Mouse (Mus musculus) mouse embryonic stem cell (cell line): ENCODE results near the gene Them7.

ENCODE experiments used
- in situ Hi-C, 2 experiments: fragments of 300-500 bp; cut with MboI; formaldehyde crosslinking; loops; 1 replicate in 1 of 2; 3 replicates in 1 of 2; pipeline ENCODE4 v1.14.3; 2019 to 2020; ENCODE audit warnings: low sequenced_read_pairs in 2 of 2, low pct_unique_long_range_greater_than_20kb in 1 of 2, mixed read lengths in 1 of 2; ENCODE audit not compliant: unreplicated experiment in 1 of 2

Gene Them7

GRCm38 (mm10) chr2:105224134-105224986, at the start of gene Them7:
Gene Them7, plus strand, starts transcription at chr2:105224320.
- in situ Hi-C loops, result no loop called here

GRCm38 (mm10) chr2:105178871-105179270, 45.2 kb upstream of the Them7 start:
- in situ Hi-C loops, result no loop called here

- in situ Hi-C loops, result no loop called here
These were observed 41.6 kb upstream of the Them7 start for GRCm38 (mm10) chr2:105182501-105182900.

- in situ Hi-C loops, result no loop called here
These were observed 39.0 kb upstream of the Them7 start for GRCm38 (mm10) chr2:105185140-105185539.

- in situ Hi-C loops, result no loop called here
These were observed 38.2 kb upstream of the Them7 start for GRCm38 (mm10) chr2:105185768-105186529.

- in situ Hi-C loops, result no loop called here
These were observed 37.5 kb upstream of the Them7 start for GRCm38 (mm10) chr2:105186591-105186990.

- in situ Hi-C loops, result no loop called here
These were observed 35.9 kb upstream of the Them7 start for GRCm38 (mm10) chr2:105188182-105188581.

- in situ Hi-C loops, result no loop called here
These were observed 34.8 kb upstream of the Them7 start for GRCm38 (mm10) chr2:105189352-105189751.

- in situ Hi-C loops, result no loop called here
These were observed 24.0 kb upstream of the Them7 start for GRCm38 (mm10) chr2:105200152-105200551.

- in situ Hi-C loops, result no loop called here
These were observed 17.5 kb upstream of the Them7 start for GRCm38 (mm10) chr2:105206563-105207174.

GRCm38 (mm10) chr2:105212839-105213238, 11.3 kb upstream of the Them7 start:
- in situ Hi-C loops, result no loop called here

GRCm38 (mm10) chr2:105215914-105216313, 8.2 kb upstream of the Them7 start:
- in situ Hi-C loops, result no loop called here

- in situ Hi-C loops, result no loop called here
These were observed 4.9 kb upstream of the Them7 start for GRCm38 (mm10) chr2:105219229-105219628.

GRCm38 (mm10) chr2:105219664-105220063, 4.5 kb upstream of the Them7 start:
- in situ Hi-C loops, result no loop called here

- in situ Hi-C loops, result no loop called here
These were observed 3.3 kb upstream of the Them7 start for GRCm38 (mm10) chr2:105220738-105221303.

GRCm38 (mm10) chr2:105223606-105224005, 514 bp upstream of the Them7 start:
- in situ Hi-C loops, result no loop called here

GRCm38 (mm10) chr2:105224987-105225375, 861 bp downstream of the Them7 start:
- in situ Hi-C loops, result no loop called here

GRCm38 (mm10) chr2:105226297-105226958, 2.3 kb downstream of the Them7 start:
- in situ Hi-C loops, result no loop called here
